Mouse (Mus musculus) myocyte (in vitro differentiated cells): Measurements from ENCODE around the gene Vmn1r124. TPM values are rescaled to one million over a fixed set of nuclear protein-coding genes. Genes with fewer than 3 reads are reported as not detected.
"Not testable (repeated sequence)": the region's sequence is repeated elsewhere in the genome, so short reads cannot be mapped to it uniquely, and the experiment has no call there.

Source experiments
- H3K27me3 ChIP-seq: one replicate; pipeline ENCODE4 v1.6.1; 2011; ENCODE audit not compliant: control insufficient read depth, insufficient read depth, insufficient read length
- H3K36me3 ChIP-seq: one replicate; pipeline ENCODE4 v1.6.1; 2011; ENCODE audit not compliant: control insufficient read depth, insufficient read depth
- H3K4me2 ChIP-seq: one replicate; pipeline ENCODE4 v1.6.1; 2011; ENCODE audit warnings: low read depth, control low read depth
- H3K4me3 ChIP-seq: one replicate; pipeline ENCODE4 v1.5.1; 2011; ENCODE audit warnings: mild to moderate bottlenecking, control low read depth, moderate library complexity
- H3K79me2 ChIP-seq: one replicate; pipeline ENCODE4 v1.6.1; 2011; ENCODE audit not compliant: control insufficient read depth, insufficient read depth
- H3ac ChIP-seq: one replicate; pipeline ENCODE4 v1.6.1; 2011; ENCODE audit not compliant: control insufficient read depth, insufficient read length
- polyA plus RNA-seq: library from polyadenylated mRNA; unstranded; fragments of >200 nt; fragmentation: generic; extraction: Trizol; gene quantifications from one replicate; pipeline ENCODE4 v1.2.1, GENCODE M21; 2012; ENCODE audit warnings: missing spikeins

Vmn1r124 gene
- not detected for polyA plus RNA-seq

- H3K36me3 ChIP-seq, H3K4me3 ChIP-seq, H3K4me2 ChIP-seq, H3K79me2 ChIP-seq, H3ac ChIP-seq, H3K27me3 ChIP-seq: not testable (repeated sequence)
Measured at GRCm38 (mm10) chr7:21260517-21260916, at the start of gene Vmn1r124. Vmn1r124 (minus strand) TSS chr7:21260617.

DNA sequence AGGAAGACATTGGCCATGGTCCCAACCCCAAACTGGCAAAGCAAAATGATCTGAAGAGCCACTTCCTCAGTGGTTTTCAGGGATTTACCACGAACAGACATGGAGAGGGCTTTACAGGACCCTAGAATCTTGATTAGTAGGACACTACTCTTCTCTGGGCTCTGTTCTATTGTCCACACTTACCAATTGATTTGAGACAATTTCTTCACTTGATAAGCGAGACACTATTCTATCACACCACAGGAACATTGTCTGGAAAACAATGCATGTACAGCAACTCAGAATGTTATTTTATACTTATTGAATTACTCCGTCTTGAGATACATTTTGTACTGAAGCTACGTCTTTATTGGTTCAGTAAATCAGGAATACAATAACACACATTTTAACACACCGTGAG lies 41.0 kb upstream of the Vmn1r124 start, which contains the start of gene Vmn1r126:
TSS of gene Vmn1r126 (minus strand) at position 101 of the 400 bp plus-strand sequence.
- not testable (repeated sequence) for H3K79me2 ChIP-seq, H3K27me3 ChIP-seq, H3K4me2 ChIP-seq, H3ac ChIP-seq, H3K4me3 ChIP-seq, H3K36me3 ChIP-seq

- not testable (repeated sequence) for H3ac ChIP-seq, H3K4me2 ChIP-seq, H3K4me3 ChIP-seq, H3K36me3 ChIP-seq, H3K27me3 ChIP-seq, H3K79me2 ChIP-seq
Measured at GRCm38 (mm10) chr7:21271879-21272278, 11.5 kb upstream of the Vmn1r124 start, which contains the start of gene Vmn1r125. Vmn1r125 (plus strand) TSS chr7:21272179.

Other genes starting within 250 kb of the Vmn1r124 start
- not detected for gene Vmn1r119, start 248.2 kb downstream of the Vmn1r124 start, polyA plus RNA-seq
- gene Vmn1r120, start 206.8 kb downstream of the Vmn1r124 start, polyA plus RNA-seq: not detected
- gene Vmn1r121, start 162.1 kb downstream of the Vmn1r124 start, polyA plus RNA-seq: not detected
- not detected for gene Vmn1r122, start 126.5 kb downstream of the Vmn1r124 start, polyA plus RNA-seq
- gene Vmn1r123, start 98.4 kb downstream of the Vmn1r124 start, polyA plus RNA-seq: not detected
- not detected for gene Gm5157, start 70.2 kb downstream of the Vmn1r124 start, polyA plus RNA-seq
- gene Vmn1r125, start 11.6 kb upstream of the Vmn1r124 start, polyA plus RNA-seq: not detected
- gene Vmn1r126, start 40.9 kb upstream of the Vmn1r124 start, polyA plus RNA-seq: not detected
- gene Vmn1r127, start 59.2 kb upstream of the Vmn1r124 start, polyA plus RNA-seq: not detected
- not detected for gene Vmn1r128, start 88.8 kb upstream of the Vmn1r124 start, polyA plus RNA-seq
- gene Vmn1r129, start 100.7 kb upstream of the Vmn1r124 start, polyA plus RNA-seq: not detected
- not detected for gene Gm6882, start 172.1 kb upstream of the Vmn1r124 start, polyA plus RNA-seq